Mouse (Mus musculus) cerebellum, adult 11-12 months (tissue): ENCODE measurements around the gene 4921504E06Rik.

Experiments
- DNase-seq: peaks from one replicate; pipeline ENCODE4 v3.0.0; 2022

The 4921504E06Rik gene

GRCm38 (mm10) chr2:19553821-19554592 is at the start of gene 4921504E06Rik:
Gene 4921504E06Rik (minus strand): TSS chr2:19553914.
- DNase-seq = peak; percentile 25

DNA sequence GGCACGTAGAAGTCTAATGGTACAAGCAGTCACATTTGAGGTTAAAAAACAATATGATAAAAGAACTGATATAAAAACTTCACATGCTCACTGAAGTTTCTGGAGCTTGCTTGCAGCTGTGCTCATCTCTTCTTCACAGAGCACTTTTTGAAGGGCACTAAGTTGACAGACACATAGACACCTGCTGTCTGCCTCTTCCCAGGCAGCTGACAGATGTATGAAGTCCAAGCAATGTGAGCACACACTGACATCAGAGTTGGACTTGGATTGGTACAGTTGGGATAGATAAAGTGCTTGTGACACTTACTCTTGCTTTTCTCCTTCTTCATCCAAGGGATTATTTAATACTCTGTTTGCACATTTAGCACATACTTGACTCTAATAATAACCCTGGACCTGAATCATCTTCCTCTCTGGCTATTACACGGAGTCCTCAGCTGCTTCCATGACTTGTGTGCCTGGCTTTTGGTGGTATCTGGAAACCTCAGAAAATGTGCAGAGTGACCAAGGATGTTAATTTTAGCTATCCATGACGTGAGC is 47.7 kb upstream of the 4921504E06Rik start:
- no peak for DNase-seq

GRCm38 (mm10) chr2:19600860-19601259 is 47.1 kb upstream of the 4921504E06Rik start:
- DNase-seq = no peak

DNA sequence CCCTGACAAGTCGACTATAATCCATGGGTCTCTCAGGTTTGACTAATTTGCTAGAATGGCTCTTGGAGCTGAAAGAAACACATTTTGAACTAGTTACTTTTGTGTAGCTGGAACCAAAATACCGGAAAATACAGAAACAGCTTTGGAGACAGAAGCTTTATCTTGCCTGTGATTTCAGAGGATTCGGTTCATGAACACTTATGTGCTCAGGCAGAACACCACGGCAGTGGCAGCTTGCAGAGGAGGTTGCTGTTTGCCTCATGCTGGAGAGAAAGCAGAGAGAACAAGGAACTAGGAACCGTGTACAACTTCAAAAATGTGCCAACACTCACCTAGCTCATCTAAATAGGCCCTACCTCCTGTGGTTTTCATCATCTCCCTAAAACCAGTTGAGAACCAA is 46.1 kb upstream of the 4921504E06Rik start:
- DNase-seq = no peak

DNA sequence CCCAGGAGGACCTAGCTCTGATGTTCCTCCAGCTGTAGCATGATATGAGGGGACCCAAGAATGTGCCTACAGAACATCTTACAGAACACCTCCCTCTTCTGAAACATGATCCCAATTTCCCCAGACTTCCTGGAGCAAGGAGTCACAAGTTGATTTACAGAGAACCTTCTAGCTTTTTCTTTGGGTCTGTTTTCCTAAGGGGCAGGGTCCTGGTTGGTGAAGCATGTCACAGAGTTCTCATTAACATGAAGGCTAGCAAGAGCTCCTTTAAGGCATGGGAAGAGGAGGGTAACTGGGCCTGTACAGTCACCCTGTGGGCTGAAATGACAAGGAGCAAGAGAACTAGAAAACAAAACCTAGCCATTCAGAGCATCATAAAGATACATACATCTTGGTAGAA is 43.3 kb upstream of the 4921504E06Rik start:
- no peak for DNase-seq

- DNase-seq = no peak
These were observed 42.7 kb upstream of the 4921504E06Rik start for GRCm38 (mm10) chr2:19596426-19596825.

DNA sequence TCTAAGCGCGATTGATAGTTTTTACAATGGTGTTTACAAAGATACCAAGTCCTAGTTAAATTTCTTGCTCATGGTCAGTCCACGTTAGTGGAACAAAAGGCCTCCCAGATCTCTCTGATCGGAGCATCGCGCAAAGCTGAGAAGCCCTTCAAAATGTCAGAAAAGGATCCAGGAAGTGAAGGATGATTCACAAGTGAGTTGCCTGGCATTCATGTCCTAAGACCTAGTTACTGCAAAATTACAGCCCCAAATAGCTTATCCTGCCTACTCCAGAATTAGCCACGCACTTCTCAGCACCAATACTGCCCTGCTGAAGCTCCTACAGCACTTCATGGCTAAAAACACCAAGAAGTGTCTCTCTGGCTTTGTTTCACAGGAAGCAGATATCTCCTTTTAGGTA is 41.1 kb upstream of the 4921504E06Rik start:
- DNase-seq = no peak

DNA sequence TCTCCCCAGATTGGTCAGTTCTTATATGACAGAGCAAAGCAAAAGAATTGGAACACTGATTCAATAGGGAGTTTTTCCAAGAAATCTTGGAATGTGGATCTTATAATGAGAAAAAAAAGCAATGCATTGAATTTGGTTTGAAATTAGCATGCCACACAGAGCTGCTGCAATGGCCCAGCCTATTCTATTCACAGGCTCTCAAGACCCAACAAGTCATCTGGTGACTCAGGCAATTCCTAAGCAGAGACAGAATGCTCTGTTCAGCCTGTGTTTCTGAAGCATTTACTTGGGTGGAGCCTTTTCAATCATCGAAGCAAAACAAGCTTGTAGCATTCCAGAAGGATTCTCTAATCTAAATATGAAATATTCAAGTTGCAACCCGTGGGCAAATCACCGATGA is 26.1 kb upstream of the 4921504E06Rik start:
- no peak for DNase-seq

- no peak for DNase-seq
These were observed 25.5 kb upstream of the 4921504E06Rik start for GRCm38 (mm10) chr2:19579180-19579579.

- DNase-seq = no peak
These were observed 8.6 kb upstream of the 4921504E06Rik start for GRCm38 (mm10) chr2:19562114-19562829.

GRCm38 (mm10) chr2:19560654-19561053 is 6.9 kb upstream of the 4921504E06Rik start:
- DNase-seq = no peak

DNA sequence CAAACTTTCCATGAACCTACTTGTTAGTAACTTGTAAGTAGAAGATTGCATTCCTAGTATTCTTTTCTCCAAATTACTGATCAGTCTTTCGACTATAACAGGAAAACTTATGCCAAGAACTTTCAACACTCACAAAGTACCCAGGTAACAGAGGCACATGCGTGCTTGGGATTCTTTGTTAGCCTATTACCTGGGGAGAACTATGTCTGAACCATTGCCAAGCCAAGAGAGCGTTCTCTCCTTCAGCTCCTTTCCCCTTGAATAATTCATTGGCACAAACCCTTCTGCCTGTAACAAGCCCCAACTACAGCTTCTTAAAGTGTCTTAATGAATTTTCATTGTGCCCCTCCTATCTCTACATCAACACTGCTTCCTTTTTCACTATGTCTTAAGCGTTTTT is 6.4 kb upstream of the 4921504E06Rik start:
- no peak for DNase-seq

GRCm38 (mm10) chr2:19551396-19551795 is 2.3 kb downstream of the 4921504E06Rik start:
- DNase-seq = no peak

- DNase-seq = no peak
These were observed 12.8 kb downstream of the 4921504E06Rik start for GRCm38 (mm10) chr2:19540906-19541305.

DNA sequence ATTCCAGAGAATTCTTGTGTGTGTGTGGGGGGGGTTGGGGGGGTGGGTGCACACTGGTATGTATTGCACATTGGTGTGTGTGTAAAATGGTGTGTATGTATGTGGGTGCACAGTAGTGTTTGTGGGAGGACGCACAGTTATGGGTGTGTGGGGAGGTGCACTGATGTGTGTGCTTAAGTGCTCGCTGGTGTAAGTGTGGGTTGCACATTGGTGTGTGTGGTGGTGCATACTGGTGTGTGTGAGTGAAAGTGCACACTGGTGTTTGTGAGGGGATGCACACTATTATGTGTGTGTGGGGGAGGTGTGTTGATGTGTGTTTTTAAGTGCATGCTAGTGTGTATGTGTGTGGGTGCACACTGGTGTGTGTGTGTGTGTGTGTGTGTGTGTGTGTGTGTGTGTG is 24.3 kb downstream of the 4921504E06Rik start:
- no peak for DNase-seq

GRCm38 (mm10) chr2:19528797-19529196 is 24.9 kb downstream of the 4921504E06Rik start:
- no peak for DNase-seq

- no peak for DNase-seq
These were observed 29.6 kb downstream of the 4921504E06Rik start for GRCm38 (mm10) chr2:19524071-19524470.

DNA sequence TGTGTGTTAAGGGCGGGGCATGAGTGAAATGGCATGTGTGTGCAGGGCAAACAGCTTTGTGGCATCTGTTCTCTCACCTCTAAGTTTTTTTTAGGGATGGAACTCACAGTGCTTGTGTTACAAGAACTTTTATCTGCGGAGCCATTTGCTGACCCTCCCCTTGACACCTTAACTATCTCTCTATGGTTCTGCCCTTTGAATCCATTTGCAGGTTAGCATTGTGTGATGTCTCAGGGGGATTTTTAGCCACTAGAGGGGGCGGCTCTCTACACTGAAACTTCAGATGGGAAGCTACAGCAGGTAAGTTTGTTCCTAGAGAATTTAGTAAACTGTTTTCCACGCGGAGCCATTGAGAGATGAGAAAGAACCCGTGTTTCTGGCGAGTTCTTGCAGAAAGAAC is 32.1 kb downstream of the 4921504E06Rik start:
- no peak for DNase-seq

GRCm38 (mm10) chr2:19520617-19521016 is 33.1 kb downstream of the 4921504E06Rik start:
- no peak for DNase-seq

- peak; percentile 13 for DNase-seq
These were observed 33.9 kb downstream of the 4921504E06Rik start for GRCm38 (mm10) chr2:19519768-19520167.

DNA sequence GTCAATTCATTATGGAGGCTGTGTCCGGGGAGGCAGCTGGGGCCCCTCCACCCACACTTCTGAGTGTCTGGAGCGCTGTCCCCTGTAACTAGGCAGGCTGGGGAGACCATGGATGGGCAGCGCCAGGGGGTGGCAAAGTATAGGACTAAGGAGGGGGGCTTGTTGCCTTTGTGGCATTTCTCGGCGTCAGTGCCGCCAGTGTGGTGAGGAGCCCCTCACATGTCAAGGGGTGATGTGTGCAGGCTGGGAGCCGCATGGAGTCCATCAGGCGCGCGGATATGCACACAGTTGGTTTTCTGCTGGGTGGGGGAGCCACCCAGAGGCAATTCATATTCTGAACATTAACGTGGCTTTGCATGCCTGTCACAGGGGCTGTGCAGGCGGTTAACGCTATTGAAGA is 35.8 kb downstream of the 4921504E06Rik start:
- DNase-seq = no peak

- DNase-seq = no peak
These were observed 41.3 kb downstream of the 4921504E06Rik start for GRCm38 (mm10) chr2:19512381-19512780.

DNA sequence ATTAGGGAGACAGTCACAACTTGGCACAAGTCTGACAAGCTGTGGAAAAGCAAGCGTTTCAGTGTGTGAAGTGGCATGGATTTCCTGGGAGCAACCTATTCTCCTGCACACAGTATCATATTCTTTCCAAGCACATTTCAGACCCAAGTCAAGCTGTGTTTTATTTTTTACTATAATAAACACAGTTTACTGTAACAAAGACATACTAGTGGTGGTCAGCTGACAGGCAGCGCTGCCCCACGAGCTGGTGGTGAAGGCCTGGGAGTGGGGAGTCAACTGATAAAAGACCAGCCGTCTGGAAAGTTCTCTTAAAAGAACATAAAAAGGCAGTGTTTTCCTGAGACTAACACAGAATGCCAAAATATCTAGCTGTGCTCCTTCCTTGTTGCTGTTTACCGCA is 42.7 kb downstream of the 4921504E06Rik start:
- DNase-seq = no peak

DNA sequence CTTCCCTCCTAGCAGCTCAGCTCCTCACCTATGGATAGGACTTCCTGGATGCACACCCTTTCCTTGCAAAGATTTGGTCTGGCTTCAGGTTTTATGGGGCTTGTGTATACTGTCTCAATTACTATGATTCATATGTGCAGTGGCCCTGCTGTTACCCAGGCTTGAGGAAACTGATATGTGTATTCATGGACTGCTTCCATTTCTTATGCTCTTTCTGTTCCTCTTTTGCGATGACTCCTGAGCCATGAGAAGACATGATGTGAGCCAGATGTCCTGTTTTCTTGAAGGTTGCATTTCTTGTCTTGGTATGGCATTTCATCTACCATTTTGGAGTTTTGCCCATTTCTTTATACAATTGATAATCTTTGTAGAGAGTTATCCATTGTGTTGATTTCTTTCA is 48.0 kb downstream of the 4921504E06Rik start:
- DNase-seq = no peak
